Mouse (Mus musculus) MEL (cell line): ENCODE measurements around the gene 4930523C07Rik. TPM values are rescaled to one million over a fixed set of nuclear protein-coding genes. Genes with fewer than 3 reads are reported as not detected.

Experiments used
- DNase-seq: peaks from one replicate; pipeline ENCODE4 v3.0.0; 2011; ENCODE audit warnings: low read depth, low spot score
- H3K27ac ChIP-seq: 2 replicates; pipeline ENCODE4 v1.5.1; 2012; ENCODE audit warnings: low read depth, mild to moderate bottlenecking, control low read depth, low read length, moderate library complexity; ENCODE audit not compliant: control insufficient read depth
- H3K27me3 ChIP-seq, 2 experiments: fragments of 150-350 bp in 1 of 2; sonication (generic) in 1 of 2; 2 replicates each; pipeline ENCODE4 v1.6.1; 2012; ENCODE audit warnings: low read length in 2 of 2, mild to moderate bottlenecking in 2 of 2, improper control_type of control experiment in 1 of 2, moderate library complexity in 1 of 2; ENCODE audit not compliant: insufficient read depth in 2 of 2, control insufficient read depth in 1 of 2
- H3K36me3 ChIP-seq, 2 experiments: 2 replicates each; pipeline ENCODE4 v1.6.1; 2012 to 2014; ENCODE audit warnings: low read length in 2 of 2, improper control_type of control experiment in 1 of 2, inconsistent platforms in 1 of 2, mild to moderate bottlenecking in 1 of 2; ENCODE audit not compliant: insufficient read depth in 2 of 2, control insufficient read depth in 1 of 2
- H3K4me1 ChIP-seq, 2 experiments: fragments of 150-350 bp in 1 of 2; sonication (generic) in 1 of 2; 2 replicates each; pipeline ENCODE4 v1.6.1; 2012; ENCODE audit warnings: low read length in 2 of 2, improper control_type of control experiment in 1 of 2, mild to moderate bottlenecking in 1 of 2; ENCODE audit not compliant: insufficient read depth in 2 of 2, control insufficient read depth in 1 of 2
- H3K4me3 ChIP-seq, 2 experiments: fragments of 150-350 bp in 1 of 2; sonication (generic) in 1 of 2; 2 replicates each; pipeline ENCODE4 v1.5.1; 2012; ENCODE audit warnings: low read depth in 2 of 2, low read length in 2 of 2, mild to moderate bottlenecking in 2 of 2, moderate library complexity in 2 of 2, control low read depth in 1 of 2, improper control_type of control experiment in 1 of 2; ENCODE audit not compliant: control insufficient read depth in 1 of 2, insufficient read depth in 1 of 2
- H3K79me2 ChIP-seq: 2 replicates; pipeline ENCODE4 v1.6.1; 2012; ENCODE audit warnings: mild to moderate bottlenecking, low read length, moderate library complexity; ENCODE audit not compliant: control insufficient read depth, poor library complexity, insufficient read depth
- H3K9ac ChIP-seq: 2 replicates; pipeline ENCODE4 v1.6.1; 2012; ENCODE audit warnings: low read depth, mild to moderate bottlenecking, control low read depth, low read length, moderate library complexity; ENCODE audit not compliant: control insufficient read depth, poor library complexity, severe bottlenecking
- H3K9me3 ChIP-seq: fragments of 150-350 bp; sonication (generic); replicated peaks from 2 replicates; pipeline ENCODE4 v1.6.1; 2012; ENCODE audit warnings: mild to moderate bottlenecking, low read length, improper control_type of control experiment, moderate library complexity; ENCODE audit not compliant: insufficient read depth
- E2F4 ChIP-seq: IDR thresholded peaks from 2 replicates; pipeline ENCODE4 v1.6.1; 2011; ENCODE audit warnings: low read depth, low read length, improper control_type of control experiment, borderline replicate concordance
- EP300 ChIP-seq, 2 experiments: IDR thresholded peaks; 2 replicates each; pipeline ENCODE4 v1.6.1; 2011; ENCODE audit warnings: improper control_type of control experiment in 2 of 2, low read length in 2 of 2, low read depth in 1 of 2, mild to moderate bottlenecking in 1 of 2
- ETS1 ChIP-seq: IDR thresholded peaks from 2 replicates; pipeline ENCODE4 v1.6.1; 2012; ENCODE audit warnings: low read depth, mild to moderate bottlenecking, inconsistent platforms, low read length, improper control_type of control experiment, moderate library complexity
- GABPA ChIP-seq: IDR thresholded peaks from 2 replicates; pipeline ENCODE4 v1.6.1; 2012; ENCODE audit warnings: low read depth, mild to moderate bottlenecking, inconsistent platforms, low read length, improper control_type of control experiment, moderate library complexity
- GATA1 ChIP-seq: IDR thresholded peaks from 2 replicates; pipeline ENCODE4 v1.6.1; 2011; ENCODE audit warnings: low read depth, low read length, improper control_type of control experiment
- HCFC1 ChIP-seq: IDR thresholded peaks from 2 replicates; pipeline ENCODE4 v1.6.1; 2012; ENCODE audit warnings: low read depth, mild to moderate bottlenecking, inconsistent platforms, low read length, improper control_type of control experiment, moderate library complexity
- KAT2A ChIP-seq: conservative IDR thresholded peaks from 2 replicates; pipeline ENCODE4 v1.6.1; 2012; ENCODE audit warnings: low read depth, low read length, improper control_type of control experiment, inconsistent platforms
- MAFK ChIP-seq: IDR thresholded peaks from 2 replicates; pipeline ENCODE4 v1.6.1; 2011; ENCODE audit warnings: low read depth, mild to moderate bottlenecking, low read length, improper control_type of control experiment, borderline replicate concordance
- MXI1 ChIP-seq: IDR thresholded peaks from 2 replicates; pipeline ENCODE4 v1.6.1; 2011; ENCODE audit warnings: mild to moderate bottlenecking, low read depth, low read length, improper control_type of control experiment
- MYC ChIP-seq: IDR thresholded peaks from 2 replicates; pipeline ENCODE4 v1.6.1; 2011; ENCODE audit warnings: low read depth, mild to moderate bottlenecking, low read length, improper control_type of control experiment, moderate library complexity
- NELFE ChIP-seq: IDR thresholded peaks from 2 replicates; pipeline ENCODE4 v1.6.1; 2011; ENCODE audit warnings: low read depth, low read length, improper control_type of control experiment
- NRF1 ChIP-seq: IDR thresholded peaks from 2 replicates; pipeline ENCODE4 v1.6.1; 2014; ENCODE audit warnings: low read depth, mild to moderate bottlenecking, inconsistent platforms, low read length, improper control_type of control experiment, moderate library complexity; ENCODE audit not compliant: poor library complexity, insufficient read depth, severe bottlenecking
- POLR2AphosphoS2 ChIP-seq: IDR thresholded peaks from 2 replicates; pipeline ENCODE4 v1.6.1; 2011; ENCODE audit warnings: low read length, improper control_type of control experiment
- RAD21 ChIP-seq: IDR thresholded peaks from 2 replicates; pipeline ENCODE4 v1.6.1; 2011; ENCODE audit warnings: mild to moderate bottlenecking, low read depth, low read length, improper control_type of control experiment
- SIN3A ChIP-seq: IDR thresholded peaks from 2 replicates; pipeline ENCODE4 v1.6.1; 2012; ENCODE audit warnings: low read length, improper control_type of control experiment, inconsistent platforms
- SMC3 ChIP-seq: IDR thresholded peaks from 2 replicates; pipeline ENCODE4 v1.6.1; 2011; ENCODE audit warnings: low read depth, low read length, improper control_type of control experiment
- TBP ChIP-seq: IDR thresholded peaks from 2 replicates; pipeline ENCODE4 v1.8.0; 2011; ENCODE audit warnings: low read depth, low read length, improper control_type of control experiment
- ZC3H11A ChIP-seq: IDR thresholded peaks from 2 replicates; pipeline ENCODE4 v1.6.1; 2012; ENCODE audit warnings: low read depth, mild to moderate bottlenecking, inconsistent platforms, low read length, improper control_type of control experiment
- ZKSCAN1 ChIP-seq: IDR thresholded peaks from 2 replicates; pipeline ENCODE4 v1.6.1; 2012; ENCODE audit warnings: low read depth, mild to moderate bottlenecking, inconsistent platforms, low read length, improper control_type of control experiment, moderate library complexity
- polyA plus RNA-seq, 2 experiments: library from polyadenylated mRNA; stranded (reverse) in 1 of 2; unstranded in 1 of 2; fragments of >175 nt in 1 of 2; fragments of >200 nt in 1 of 2; gene quantifications; 2 replicates each; pipeline versions ENCODE4 v1.2.1 to v1.2.4; 2012; ENCODE audit warnings: low replicate concordance in 2 of 2, low read depth in 1 of 2; ENCODE audit not compliant: insufficient read length in 2 of 2, insufficient read depth in 1 of 2, missing spikeins in 1 of 2
- total RNA-seq: library from RNA; depleted of rRNA; stranded (reverse); fragments of 300-350 nt; gene quantifications from 2 replicates; pipeline ENCODE4 v1.2.3, GENCODE M21; 2012

The 4930523C07Rik gene
- total and polyA plus RNA-seq, 3 experiments, result not detected

DNA sequence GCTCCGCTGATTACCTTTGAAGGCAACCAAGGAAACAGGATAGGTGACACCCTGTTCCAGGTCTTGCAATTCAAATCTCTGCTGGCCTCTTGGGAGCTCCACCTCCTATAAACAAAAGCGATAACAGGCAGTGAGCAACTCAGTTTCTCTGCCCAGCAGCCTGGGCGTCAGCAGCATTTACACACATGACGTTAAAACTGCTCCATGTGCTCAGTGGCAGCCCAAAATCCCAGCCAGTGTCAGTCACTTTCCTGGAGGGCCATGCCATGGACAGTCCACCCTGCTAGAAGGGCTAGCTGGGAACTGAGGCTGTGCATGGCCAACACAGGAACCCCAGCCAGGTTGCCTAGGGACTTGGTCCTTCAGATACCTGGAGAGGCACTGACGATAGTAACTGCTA, 61.2 kb downstream of the 4930523C07Rik start:
- Histone ChIP-seq H3K9ac (no peak overlapping the region), H3K4me3 (no peak overlapping the region), H3K36me3 (no peaks in the 10 kb centered on the region), H3K79me2 (no peaks in the 10 kb centered on the region), H3K27me3 (no peaks in the 10 kb centered on the region), H3K4me1 (0 out of 4 replicates have a peak, but pooled peaks cover 0 to 2% of the 10 kb centered on the region in 2 experiments), H3K27ac (no peak overlapping the region), H3K9me3 (no peaks in the 10 kb centered on the region)
- TF ChIP-seq TBP (no peak), SMC3 (no peak), NRF1 (no peak), EP300 (IDR thresholded peaks at IDR 0.05; ENCODE audit: low read depth in 1 of 2, low read length in 2 of 2) (no peak), POLR2AphosphoS2 (no peak), SIN3A (no peak), NELFE (no peak)
- DNase-seq, result no peak

- Histone ChIP-seq H3K9me3 (no peaks in the 10 kb centered on the region), H3K27ac (no peak overlapping the region), H3K27me3 (no peaks in the 10 kb centered on the region), H3K36me3 (no peaks in the 10 kb centered on the region), H3K9ac (no peak overlapping the region), H3K79me2 (no peaks in the 10 kb centered on the region), H3K4me3 (no peak overlapping the region), H3K4me1 (0 out of 4 replicates have a peak, but pooled peaks cover 0 to 2% of the 10 kb centered on the region in 2 experiments)
- TF ChIP-seq RAD21, result no peak
- TF ChIP-seq HCFC1, result no peak
- no peak for TF ChIP-seq ZKSCAN1
- no peak for TF ChIP-seq KAT2A
- no peak for TF ChIP-seq TBP
- TF ChIP-seq ZC3H11A, result no peak
- no peak for TF ChIP-seq GATA1
- no peak for TF ChIP-seq GABPA
- TF ChIP-seq SIN3A, result no peak
- no peak for TF ChIP-seq ETS1
- TF ChIP-seq MAFK, result no peak
- no peak for TF ChIP-seq NELFE
- no peak for DNase-seq
These were observed 64.4 kb downstream of the 4930523C07Rik start for GRCm38 (mm10) chr1:160108604-160109003.

DNA sequence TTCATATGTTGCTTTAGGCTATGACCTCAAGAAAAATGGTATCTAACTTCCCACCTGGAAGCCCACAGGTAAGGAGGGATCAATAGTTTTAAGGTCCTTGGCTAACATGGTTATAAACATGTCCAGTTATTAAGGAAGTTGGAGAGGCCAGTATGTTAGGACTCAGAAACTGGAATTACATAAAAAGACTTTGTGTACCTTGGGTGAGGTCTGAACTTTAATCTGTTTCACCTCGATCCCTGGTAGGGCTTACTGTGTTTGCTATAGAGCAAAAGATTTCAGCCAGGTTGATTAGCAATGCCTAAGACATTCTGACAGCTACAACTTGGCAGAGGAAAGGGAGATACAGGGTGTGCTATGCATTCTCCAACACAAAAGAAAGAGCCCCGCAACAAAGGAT, 79.8 kb downstream of the 4930523C07Rik start:
- H3K27ac ChIP-seq, result no peak overlapping the region
- DNase-seq, result no peak
- H3K9me3 ChIP-seq, result no peaks in the 10 kb centered on the region
- H3K4me1 ChIP-seq, result no peaks in the 10 kb centered on the region
- no peaks in the 10 kb centered on the region for H3K79me2 ChIP-seq
- H3K4me3 ChIP-seq, result no peak overlapping the region
- no peak overlapping the region for H3K9ac ChIP-seq
- H3K27me3 ChIP-seq, result no peaks in the 10 kb centered on the region; a peak in 1 of 4 replicates
- H3K36me3 ChIP-seq, result no peaks in the 10 kb centered on the region
- TF ChIP-seq MYC (no peak), MAFK (no peak), MXI1 (no peak), E2F4 (no peak)
- TF ChIP-seq, all 39 proteins: peak for 0
